Mouse (Mus musculus): ENCODE measurements around the gene Smyd1. TPM values are rescaled to one million over a fixed set of nuclear protein-coding genes. Genes with fewer than 3 reads are reported as not detected.

Smyd1 gene
- polyA plus RNA-seq, 1 experiment, result 4.9 TPM

DNA sequence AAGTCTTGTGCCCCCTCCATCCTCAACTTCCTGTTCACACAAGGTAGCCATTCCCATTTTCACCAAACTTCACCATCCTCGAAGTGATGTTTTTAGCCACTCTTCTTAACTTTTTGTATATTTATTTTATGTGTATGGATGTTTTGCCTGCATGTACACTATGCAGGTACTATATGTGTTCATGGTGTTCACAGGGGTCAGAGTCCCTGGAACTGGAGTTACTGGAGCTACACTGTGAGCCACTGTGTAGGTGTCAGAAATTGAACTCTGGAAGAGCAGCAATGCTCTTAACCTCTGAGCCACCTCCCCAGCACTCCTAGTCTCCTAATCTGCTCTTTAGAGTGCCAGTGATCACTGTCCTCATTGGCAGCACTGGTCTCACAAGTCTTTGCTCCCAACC lies 73.6 kb downstream of the Smyd1 start:
- no peak for TF ChIP-seq POLR2A (IDR thresholded peaks at IDR 0.05; ENCODE audit: control insufficient read depth, low read depth, low read length)
- TF ChIP-seq CTCF (IDR thresholded peaks at IDR 0.05; ENCODE audit: control insufficient read depth, insufficient read depth, insufficient replicate concordance, low read depth, low read length), result no peak
- no peaks in the 10 kb centered on the region for H3K4me1 ChIP-seq (ENCODE audit: control insufficient read depth, insufficient read depth, low read length)

GRCm38 (mm10) chr6:71243258-71243657 lies 78.8 kb downstream of the Smyd1 start:
- peaks cover 4% of the 10 kb centered on the region; the same call in 1 of the 2 replicates for H3K4me1 ChIP-seq (ENCODE audit: control insufficient read depth, insufficient read depth, low read length)
- no peak overlapping the region for H3K4me3 ChIP-seq (ENCODE audit: control insufficient read depth, low read depth, low read length)
- TF ChIP-seq POLR2A (IDR thresholded peaks at IDR 0.05; ENCODE audit: control insufficient read depth, low read depth, low read length) (no peak), CTCF (IDR thresholded peaks at IDR 0.05; ENCODE audit: control insufficient read depth, insufficient read depth, insufficient replicate concordance, low read depth, low read length) (no peak)
- H3K27ac ChIP-seq (ENCODE audit: control insufficient read depth, insufficient read depth, low read depth, low read length), result no peak overlapping the region
- H3K36me3 ChIP-seq (ENCODE audit: control insufficient read depth, insufficient read depth, low read length), result no peaks in the 10 kb centered on the region
- H3K27me3 ChIP-seq (ENCODE audit: control insufficient read depth, insufficient read depth, low read length), result no peaks in the 10 kb centered on the region

More for the DNA sequence above, 73.6 kb downstream of the Smyd1 start:
- no peaks in the 10 kb centered on the region for H3K36me3 ChIP-seq (ENCODE audit: control insufficient read depth, insufficient read depth, low read length)
- H3K27me3 ChIP-seq (ENCODE audit: control insufficient read depth, insufficient read depth, low read length), result no peaks in the 10 kb centered on the region
- no peak overlapping the region for H3K27ac ChIP-seq (ENCODE audit: control insufficient read depth, insufficient read depth, low read depth, low read length)
- H3K4me3 ChIP-seq (ENCODE audit: control insufficient read depth, low read depth, low read length), result no peak overlapping the region

DNA sequence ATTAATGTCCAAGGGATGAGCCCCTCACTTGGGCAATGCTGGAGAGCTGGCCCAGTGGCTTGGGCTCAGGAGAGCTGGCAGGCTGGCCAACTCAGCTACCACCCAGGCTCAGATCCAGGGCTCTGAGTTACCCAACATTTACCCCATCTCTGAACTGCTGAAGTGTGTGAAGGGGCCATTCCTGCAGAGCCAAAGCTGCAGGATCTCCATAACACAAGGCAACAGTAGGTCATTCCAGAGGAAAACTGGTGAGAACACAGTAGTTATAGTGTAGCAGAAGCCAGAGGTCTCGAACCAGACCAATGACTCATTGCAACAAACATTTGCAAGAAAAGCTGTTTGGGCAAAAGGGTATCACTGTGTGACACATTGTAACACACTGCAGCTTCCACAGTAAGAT lies 79.2 kb downstream of the Smyd1 start:
- H3K4me1 ChIP-seq (ENCODE audit: control insufficient read depth, insufficient read depth, low read length), result peaks cover 4% of the 10 kb centered on the region; the same call in 1 of the 2 replicates
- H3K4me3 ChIP-seq (ENCODE audit: control insufficient read depth, low read depth, low read length), result no peak overlapping the region
- no peaks in the 10 kb centered on the region for H3K27me3 ChIP-seq (ENCODE audit: control insufficient read depth, insufficient read depth, low read length)
- TF ChIP-seq POLR2A (IDR thresholded peaks at IDR 0.05; ENCODE audit: control insufficient read depth, low read depth, low read length) (no peak), CTCF (IDR thresholded peaks at IDR 0.05; ENCODE audit: control insufficient read depth, insufficient read depth, insufficient replicate concordance, low read depth, low read length) (no peak)
- no peak overlapping the region for H3K27ac ChIP-seq (ENCODE audit: control insufficient read depth, insufficient read depth, low read depth, low read length)
- no peaks in the 10 kb centered on the region for H3K36me3 ChIP-seq (ENCODE audit: control insufficient read depth, insufficient read depth, low read length)

- Histone ChIP-seq H3K4me1 (ENCODE audit: control insufficient read depth, insufficient read depth, low read length) (peaks cover 4% of the 10 kb centered on the region; the same call in 1 of the 2 replicates), H3K27me3 (ENCODE audit: control insufficient read depth, insufficient read depth, low read length) (no peaks in the 10 kb centered on the region), H3K27ac (ENCODE audit: control insufficient read depth, insufficient read depth, low read depth, low read length) (no peak overlapping the region), H3K36me3 (ENCODE audit: control insufficient read depth, insufficient read depth, low read length) (no peaks in the 10 kb centered on the region), H3K4me3 (ENCODE audit: control insufficient read depth, low read depth, low read length) (no peak overlapping the region)
- no peak for TF ChIP-seq POLR2A (IDR thresholded peaks at IDR 0.05; ENCODE audit: control insufficient read depth, low read depth, low read length)
- no peak for TF ChIP-seq CTCF (IDR thresholded peaks at IDR 0.05; ENCODE audit: control insufficient read depth, insufficient read depth, insufficient replicate concordance, low read depth, low read length)
Measured at GRCm38 (mm10) chr6:71240831-71241230, 81.2 kb downstream of the Smyd1 start.

DNA sequence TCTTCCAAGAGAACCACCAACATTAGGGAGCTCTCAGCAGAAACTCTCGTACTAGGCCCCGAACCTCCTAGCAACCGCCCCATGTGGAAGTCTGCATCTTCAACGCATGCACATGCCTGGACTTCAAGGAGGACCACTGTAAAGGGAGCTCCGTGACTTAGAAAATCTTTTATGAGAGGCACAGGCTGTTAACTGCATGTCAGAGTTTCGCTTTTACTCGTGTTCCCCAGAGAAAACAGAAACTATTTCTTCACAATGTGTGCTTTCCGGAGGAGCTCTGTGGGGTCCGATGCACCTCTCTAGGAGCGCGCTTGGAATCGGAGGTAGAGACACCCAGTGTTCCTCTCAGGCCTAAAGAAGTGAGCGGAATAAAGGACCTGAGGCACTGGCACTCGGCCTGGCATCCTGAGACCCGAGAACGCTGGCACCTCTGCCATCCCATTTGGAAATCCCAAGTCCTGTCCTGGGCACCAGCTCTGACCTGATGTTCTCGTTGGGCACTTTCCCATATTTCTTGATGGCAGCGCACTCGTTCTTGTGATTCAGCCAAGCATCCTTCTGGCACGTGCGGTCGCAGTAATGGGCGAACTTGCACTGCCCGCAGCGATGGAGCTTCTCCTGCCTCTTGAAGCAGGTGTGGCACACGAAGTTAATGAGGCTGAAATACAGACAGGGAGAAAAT lies 82.8 kb downstream of the Smyd1 start:
- Histone ChIP-seq H3K27me3 (ENCODE audit: control insufficient read depth, insufficient read depth, low read length) (no peaks in the 10 kb centered on the region), H3K4me3 (ENCODE audit: control insufficient read depth, low read depth, low read length) (no peak overlapping the region), H3K27ac (ENCODE audit: control insufficient read depth, insufficient read depth, low read depth, low read length) (no peak overlapping the region), H3K4me1 (ENCODE audit: control insufficient read depth, insufficient read depth, low read length) (peaks cover 4% of the 10 kb centered on the region; the same call in 1 of the 2 replicates), H3K36me3 (ENCODE audit: control insufficient read depth, insufficient read depth, low read length) (no peaks in the 10 kb centered on the region)
- TF ChIP-seq POLR2A (IDR thresholded peaks at IDR 0.05; ENCODE audit: control insufficient read depth, low read depth, low read length), result no peak
- TF ChIP-seq CTCF (IDR thresholded peaks at IDR 0.05; ENCODE audit: control insufficient read depth, insufficient read depth, insufficient replicate concordance, low read depth, low read length), result no peak

- H3K4me1 ChIP-seq (ENCODE audit: control insufficient read depth, insufficient read depth, low read length), result peaks cover 4% of the 10 kb centered on the region; the same call in 1 of the 2 replicates
- H3K4me3 ChIP-seq (ENCODE audit: control insufficient read depth, low read depth, low read length), result no peak overlapping the region
- H3K36me3 ChIP-seq (ENCODE audit: control insufficient read depth, insufficient read depth, low read length), result no peaks in the 10 kb centered on the region
- H3K27me3 ChIP-seq (ENCODE audit: control insufficient read depth, insufficient read depth, low read length), result no peaks in the 10 kb centered on the region
- no peak overlapping the region for H3K27ac ChIP-seq (ENCODE audit: control insufficient read depth, insufficient read depth, low read depth, low read length)
- TF ChIP-seq CTCF (IDR thresholded peaks at IDR 0.05; ENCODE audit: control insufficient read depth, insufficient read depth, insufficient replicate concordance, low read depth, low read length) (no peak), POLR2A (IDR thresholded peaks at IDR 0.05; ENCODE audit: control insufficient read depth, low read depth, low read length) (no peak)
Measured at GRCm38 (mm10) chr6:71237031-71237431, 85.0 kb downstream of the Smyd1 start.

GRCm38 (mm10) chr6:71236506-71236905 lies 85.5 kb downstream of the Smyd1 start:
- no peaks in the 10 kb centered on the region for H3K27me3 ChIP-seq (ENCODE audit: control insufficient read depth, insufficient read depth, low read length)
- H3K4me1 ChIP-seq (ENCODE audit: control insufficient read depth, insufficient read depth, low read length), result peaks cover 4% of the 10 kb centered on the region; the same call in 1 of the 2 replicates
- H3K27ac ChIP-seq (ENCODE audit: control insufficient read depth, insufficient read depth, low read depth, low read length), result no peak overlapping the region
- TF ChIP-seq CTCF (IDR thresholded peaks at IDR 0.05; ENCODE audit: control insufficient read depth, insufficient read depth, insufficient replicate concordance, low read depth, low read length) (no peak), POLR2A (IDR thresholded peaks at IDR 0.05; ENCODE audit: control insufficient read depth, low read depth, low read length) (no peak)
- H3K4me3 ChIP-seq (ENCODE audit: control insufficient read depth, low read depth, low read length), result no peak overlapping the region
- H3K36me3 ChIP-seq (ENCODE audit: control insufficient read depth, insufficient read depth, low read length), result no peaks in the 10 kb centered on the region
